Mouse (Mus musculus) liver, adult (tissue): ENCODE measurements around the gene Cspg5.

Source experiments
- GATA4 ChIP-seq: IDR thresholded peaks from 2 replicates; pipeline ENCODE4 v1.6.1; 2014; ENCODE audit warnings: mild to moderate bottlenecking, low read length; ENCODE audit not compliant: insufficient replicate concordance

Gene Cspg5

GRCm38 (mm10) chr9:110284075-110284697 lies 40.6 kb downstream of the Cspg5 start:
- no peak for TF ChIP-seq GATA4

DNA sequence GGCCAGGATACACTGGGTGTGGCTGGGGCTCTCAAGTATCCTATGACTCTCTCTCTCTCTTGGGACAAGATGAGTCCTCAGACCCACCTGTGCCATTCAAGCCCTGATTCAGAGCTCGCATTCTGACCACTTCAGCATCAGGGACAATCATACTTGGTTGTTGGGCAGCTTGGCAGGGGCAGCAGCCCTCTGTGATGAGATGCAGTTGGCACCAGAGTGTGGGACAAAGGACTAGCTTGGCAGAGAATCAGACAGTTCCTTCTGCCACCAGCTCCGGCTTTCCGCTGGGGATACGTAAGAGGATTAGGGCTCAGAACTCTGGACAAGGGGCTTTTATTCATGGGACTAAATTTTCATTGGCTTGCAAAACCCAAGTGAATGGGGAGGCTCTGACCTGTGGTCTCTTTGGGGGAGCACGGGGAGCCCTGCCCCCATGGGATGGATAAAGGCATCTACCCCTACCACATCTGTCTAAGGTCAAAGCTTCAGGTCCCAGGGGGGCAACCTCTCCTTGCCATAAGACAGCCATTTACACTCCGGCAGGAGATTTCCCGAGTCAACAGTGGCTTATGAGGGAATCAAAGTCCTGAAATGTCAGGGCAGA lies 43.8 kb downstream of the Cspg5 start:
- TF ChIP-seq GATA4: no peak

- no peak for TF ChIP-seq GATA4
These were observed 49.7 kb downstream of the Cspg5 start for GRCm38 (mm10) chr9:110293254-110293718.

DNA sequence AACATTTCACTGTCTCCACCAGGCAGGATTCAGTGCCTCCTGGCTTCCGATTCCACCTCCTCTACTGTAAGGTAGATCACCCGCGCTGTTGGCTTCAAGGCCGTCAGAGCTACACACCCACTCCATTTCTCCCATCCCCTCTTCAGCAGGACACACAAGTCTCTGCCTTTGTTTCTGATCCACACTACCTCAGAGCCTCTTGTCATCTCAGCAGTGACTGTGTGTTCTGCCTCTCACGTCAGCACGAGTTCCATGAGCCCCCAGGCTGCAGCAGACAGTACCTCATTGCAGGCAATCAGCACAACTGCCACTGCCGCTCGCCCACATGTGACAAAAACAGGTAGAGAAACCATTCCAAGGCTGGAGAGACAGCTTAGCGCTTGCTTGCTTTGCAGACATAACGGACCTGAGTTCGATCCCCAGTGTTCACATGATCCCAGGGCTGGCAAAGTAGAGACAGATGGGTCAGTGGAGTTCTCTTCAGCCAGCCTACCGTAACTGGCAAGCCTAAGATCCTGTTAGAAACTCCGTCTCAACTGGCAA lies 50.4 kb downstream of the Cspg5 start:
- no peak for TF ChIP-seq GATA4

DNA sequence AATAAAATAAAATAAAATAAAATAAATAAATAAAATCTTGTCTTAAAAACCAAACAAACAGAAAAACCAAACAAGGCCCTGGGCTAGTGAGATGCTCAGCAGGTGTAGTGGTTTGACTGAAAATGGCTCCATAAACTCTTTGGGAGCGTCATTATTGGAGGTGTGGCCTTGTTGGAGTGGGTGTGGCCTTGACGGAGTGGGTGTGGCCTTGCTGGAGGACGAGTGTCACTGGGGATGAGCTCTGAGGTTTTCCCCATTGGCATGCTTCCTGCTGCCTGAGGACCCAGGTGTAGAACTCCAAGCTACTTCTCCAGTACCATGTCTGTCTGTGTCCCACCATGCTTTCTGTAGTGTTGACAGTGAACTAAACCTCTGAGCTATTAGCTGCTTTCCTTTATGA lies 51.2 kb downstream of the Cspg5 start:
- no peak for TF ChIP-seq GATA4

DNA sequence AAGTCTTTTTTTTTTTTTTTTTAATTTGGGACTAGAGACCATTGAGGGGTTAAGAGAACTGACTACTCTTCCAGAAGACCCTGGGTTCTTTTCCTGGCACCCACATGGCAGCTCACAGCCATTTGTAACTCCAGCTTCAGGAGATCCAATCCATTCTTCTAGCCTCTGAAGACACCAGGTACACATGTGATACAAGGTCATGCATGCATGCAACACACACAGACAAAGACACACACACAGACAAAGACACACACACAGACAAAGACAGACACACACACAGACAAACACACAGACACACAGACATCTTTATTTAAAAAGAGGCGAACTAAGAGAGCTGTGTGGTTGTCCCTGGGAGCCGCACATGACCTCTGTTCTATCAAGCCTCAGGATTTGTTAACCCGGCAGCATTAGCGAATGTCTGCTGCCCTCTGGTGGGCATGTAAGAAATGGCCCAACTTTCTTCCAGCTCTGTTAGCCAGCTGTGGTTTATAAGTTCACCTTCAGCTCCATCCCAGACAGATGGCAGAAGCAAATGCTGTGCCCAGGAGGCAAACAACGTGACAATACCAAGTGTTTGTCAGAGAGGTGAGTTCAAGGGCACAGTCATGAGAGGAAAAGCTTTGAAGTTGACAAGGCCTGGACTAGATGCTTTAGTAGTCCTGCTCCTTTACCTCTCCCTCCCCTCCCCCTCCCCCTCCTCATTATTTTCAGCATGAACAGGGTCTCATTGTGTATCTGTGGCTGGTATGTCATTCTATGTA lies 53.5 kb downstream of the Cspg5 start:
- no peak for TF ChIP-seq GATA4

GRCm38 (mm10) chr9:110304516-110304915 lies 60.9 kb downstream of the Cspg5 start:
- TF ChIP-seq GATA4: no peak

DNA sequence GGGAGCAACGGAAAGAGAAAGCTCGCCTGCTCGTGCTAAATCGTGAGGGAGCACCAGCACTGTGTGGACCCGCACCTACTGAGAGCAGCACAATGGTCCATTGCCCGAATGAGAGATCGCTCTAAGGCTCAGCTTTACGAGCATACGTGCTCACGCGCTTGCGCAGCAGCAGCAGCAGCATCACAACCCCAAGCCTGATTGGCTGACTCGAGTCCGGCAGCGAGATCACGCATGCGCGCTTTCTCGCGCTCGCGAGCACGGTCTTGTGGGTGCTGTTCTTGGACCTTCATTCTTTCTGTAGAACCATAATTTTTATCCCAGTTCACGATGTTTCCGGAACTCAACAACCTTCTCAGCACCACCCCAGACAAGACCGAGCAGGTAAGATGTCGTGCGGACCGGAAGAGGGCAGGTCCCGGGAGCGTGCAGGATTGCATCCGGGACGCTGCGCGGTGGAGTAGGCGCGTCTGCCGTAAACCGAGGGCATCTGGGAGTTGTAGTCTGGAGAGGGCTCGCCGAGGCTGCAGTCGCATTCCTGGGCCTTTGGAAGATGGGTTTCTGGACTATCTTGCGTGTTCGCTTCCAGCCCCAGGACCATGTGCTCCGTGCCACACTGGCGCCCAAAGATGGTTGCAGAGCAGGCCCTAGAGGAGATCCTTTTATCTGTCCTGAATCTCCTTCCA lies 61.5 kb downstream of the Cspg5 start, which contains the start of gene Elp6:
TSS of gene Elp6 (plus strand) at position 205 of the 683 bp plus-strand sequence.
- TF ChIP-seq GATA4: no peak

DNA sequence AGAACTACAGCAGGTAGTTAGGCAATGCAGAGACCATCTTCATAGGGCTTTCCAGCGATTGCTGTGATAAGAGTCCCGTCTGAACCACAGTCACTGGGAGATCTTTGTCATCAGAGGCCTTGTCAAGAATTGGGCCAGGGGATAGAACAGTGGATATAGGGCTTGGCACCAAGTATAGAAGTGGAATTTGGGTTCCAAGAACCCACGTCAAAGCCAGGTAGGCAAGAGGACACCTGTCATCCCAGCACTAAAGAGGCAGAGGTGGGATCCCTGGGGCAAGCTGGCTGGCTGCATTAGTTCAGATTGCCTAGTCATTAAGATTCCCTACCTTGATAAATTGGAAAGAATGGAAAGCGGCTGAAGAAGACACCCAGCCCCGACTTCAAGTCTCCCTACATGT lies 62.8 kb downstream of the Cspg5 start:
- no peak for TF ChIP-seq GATA4
